Mouse (Mus musculus): ENCODE results near the gene Gm14226. TPM values are rescaled to one million over a fixed set of nuclear protein-coding genes. Genes with fewer than 3 reads are reported as not detected.
A peak's percentile ranks its signal among the peaks of the same experiment; 100 is the strongest.

The Gm14226 gene
- total and polyA plus RNA-seq, 2 experiments from 2014 or later, result 0.07 TPM; not detected in 1

DNA sequence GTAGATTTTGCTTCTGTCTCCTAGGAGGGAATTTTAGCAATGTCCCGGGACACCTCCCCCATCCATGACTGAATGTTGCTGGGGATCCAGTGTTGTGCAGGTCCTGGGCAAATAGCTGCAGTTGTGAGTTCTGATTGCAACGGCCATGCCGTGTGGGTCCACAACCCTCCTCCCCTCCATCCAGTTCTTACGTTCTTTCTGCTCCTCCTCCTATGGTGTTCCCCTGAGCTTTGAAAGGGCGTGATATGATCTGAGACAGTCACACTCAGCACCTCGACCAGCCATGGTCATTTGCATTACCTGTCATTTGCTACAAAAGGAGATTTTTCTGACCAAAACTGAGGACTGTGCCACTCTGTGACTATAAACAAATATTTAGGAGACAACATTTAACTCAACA is 57.6 kb downstream of the Gm14226 start:
- no peak for TF ChIP-seq CTCF (IDR thresholded peaks at IDR 0.05)
- WGBS, result 92% methylated on average over 6 of the region's 6 CpGs

More for the DNA sequence above, 57.6 kb downstream of the Gm14226 start:
- no peaks in the 10 kb centered on the region for H3K27me3 ChIP-seq (ENCODE audit: insufficient read depth, low read length)
- H3K36me3 ChIP-seq (ENCODE audit: insufficient read depth, low read length), result no peaks in the 10 kb centered on the region
- no peaks in the 10 kb centered on the region for H3K9me3 ChIP-seq (ENCODE audit: low read length)
- peak overlapping the region; percentile 55; the same call in 1 of the 2 replicates for H3K4me2 ChIP-seq (ENCODE audit: low read depth, low read length, poor library complexity, severe bottlenecking)
- no peak overlapping the region for H3K9ac ChIP-seq (replicated peaks; ENCODE audit: low read length, poor library complexity, severe bottlenecking)
- no peak overlapping the region for H3K4me3 ChIP-seq (ENCODE audit: low read depth, low read length)
- H3K27ac ChIP-seq (ENCODE audit: low read depth, low read length), result peak overlapping the region; percentile 67; the same call in 1 of the 2 replicates
- ATAC-seq (ENCODE audit: low FRiP score), result no peak
- 0 out of 2 replicates have a peak, but pooled peaks cover 7% of the 10 kb centered on the region for H3K4me1 ChIP-seq (ENCODE audit: insufficient read depth, low read length)
- DNase-seq (ENCODE audit: low spot score), result no peak

Other genes starting within 250 kb of the Gm14226 start
- not detected in 2 replicates for gene Gm14214, start 248.2 kb upstream of the Gm14226 start, total RNA-seq (2014; rRNA removed)
- gene Gm14214, start 248.2 kb upstream of the Gm14226 start, polyA plus RNA-seq (2015; fragmentation: Nextera tagmentation; extraction: Ambion mirVana), result not detected in 2 replicates
- gene Raly, start 227.2 kb upstream of the Gm14226 start, total RNA-seq (2014; rRNA removed), result 132 and 160 TPM in 2 replicates
- gene Raly, start 227.2 kb upstream of the Gm14226 start, polyA plus RNA-seq (2015; fragmentation: Nextera tagmentation; extraction: Ambion mirVana), result 18.4 and 19.3 TPM in 2 replicates
- 5.9 TPM in 1 of 2 replicates, not detected in the other for gene a, start 226.9 kb upstream of the Gm14226 start, total RNA-seq (2014; rRNA removed)
- 1.1 and 2.3 TPM in 2 replicates for gene a, start 226.9 kb upstream of the Gm14226 start, polyA plus RNA-seq (2015; fragmentation: Nextera tagmentation; extraction: Ambion mirVana)
- 47.8 and 58.1 TPM in 2 replicates for gene Eif2s2, start 125.3 kb upstream of the Gm14226 start, total RNA-seq (2014; rRNA removed)
- gene Eif2s2, start 125.3 kb upstream of the Gm14226 start, polyA plus RNA-seq (2015; fragmentation: Nextera tagmentation; extraction: Ambion mirVana), result 101 and 114 TPM in 2 replicates
- 54.3 and 61.4 TPM in 2 replicates for gene Ahcy, start 56.2 kb downstream of the Gm14226 start, total RNA-seq (2014; rRNA removed)
- 28.5 and 33.3 TPM in 2 replicates for gene Ahcy, start 56.2 kb downstream of the Gm14226 start, polyA plus RNA-seq (2015; fragmentation: Nextera tagmentation; extraction: Ambion mirVana)
- gene Itch, start 115.2 kb downstream of the Gm14226 start, total RNA-seq (2014; rRNA removed), result 38.0 and 43.8 TPM in 2 replicates
- gene Itch, start 115.2 kb downstream of the Gm14226 start, polyA plus RNA-seq (2015; fragmentation: Nextera tagmentation; extraction: Ambion mirVana), result 16.0 and 20.4 TPM in 2 replicates
- 293 and 374 TPM in 2 replicates for gene Dynlrb1, start 218.3 kb downstream of the Gm14226 start, total RNA-seq (2014; rRNA removed)
- gene Dynlrb1, start 218.3 kb downstream of the Gm14226 start, polyA plus RNA-seq (2015; fragmentation: Nextera tagmentation; extraction: Ambion mirVana), result 776 and 856 TPM in 2 replicates